Mouse (Mus musculus) c-Kit-positive CD71-negative TER-119-negative erythroid progenitor cells, embryonic 14.5 days (primary cell): ENCODE measurements around the gene Dus2.
"Not testable (repeated sequence)": the region's sequence is repeated elsewhere in the genome, so short reads cannot be mapped to it uniquely, and the experiment has no call there.

Source experiments
- DNase-seq: peaks from one replicate; pipeline ENCODE4 v3.0.0-alpha.2; 2013; ENCODE audit warnings: low read depth

Dus2 gene

GRCm38 (mm10) chr8:105990856-105991387 is at the start of gene Dus2:
Dus2 (plus strand) TSS chr8:105991337.
- peak; percentile 87 for DNase-seq

DNA sequence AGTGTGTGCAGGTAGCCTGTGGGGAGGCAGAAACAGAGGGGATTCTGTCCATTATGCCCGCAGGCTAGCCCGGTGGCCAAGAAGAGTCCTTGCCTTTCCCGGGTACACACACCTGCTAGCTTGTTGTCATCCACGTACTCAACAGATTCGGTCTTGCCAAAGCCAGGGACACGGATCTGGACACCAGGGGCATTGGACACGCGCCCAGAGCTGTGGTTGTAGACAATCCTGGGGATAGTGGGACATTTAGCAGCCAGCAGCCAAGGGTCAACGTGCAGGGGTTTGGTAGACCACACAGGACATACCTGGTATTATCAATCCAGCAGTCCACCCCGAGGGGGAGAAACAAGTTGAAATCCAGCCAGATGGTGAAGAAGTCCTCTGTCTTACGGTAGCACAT is 49.1 kb upstream of the Dus2 start:
- DNase-seq: no peak

- no peak for DNase-seq
Observed at GRCm38 (mm10) chr8:105942542-105942941, 48.6 kb upstream of the Dus2 start.

- DNase-seq: no peak
Observed at GRCm38 (mm10) chr8:105943321-105943739, 47.8 kb upstream of the Dus2 start, which contains the start of gene Lcat. Lcat (minus strand) TSS chr8:105943382.

- DNase-seq: no peak
Observed at GRCm38 (mm10) chr8:105949350-105949749, 41.8 kb upstream of the Dus2 start.

DNA sequence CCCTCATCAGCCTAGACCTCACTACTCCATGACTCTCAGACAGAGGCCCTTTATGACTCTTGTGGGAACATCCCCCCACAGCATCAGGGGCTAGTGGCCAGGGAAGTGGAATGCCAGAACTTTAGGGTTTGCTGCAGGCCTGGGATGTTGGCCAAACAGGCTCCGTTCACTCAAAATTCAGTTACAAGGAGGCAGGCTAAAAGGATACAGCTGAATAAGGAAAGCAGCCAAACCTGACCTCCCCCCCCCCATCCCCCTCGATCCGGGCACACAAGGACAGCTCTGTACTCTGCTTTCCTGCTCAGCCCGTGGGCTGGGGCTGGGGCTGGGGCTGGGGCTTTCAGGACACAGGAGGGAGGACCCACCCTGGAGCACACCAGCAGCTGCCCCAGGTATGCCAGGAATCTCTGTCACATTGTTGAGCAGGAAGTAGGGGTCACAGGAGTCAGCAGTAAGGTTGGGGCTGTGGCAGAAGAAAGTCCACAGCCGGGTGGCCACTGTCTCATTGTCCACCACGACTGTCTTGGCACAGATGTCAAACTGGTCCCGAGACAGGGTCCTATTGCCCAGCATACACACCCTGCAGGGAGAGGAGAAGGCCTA is 40.0 kb upstream of the Dus2 start:
- no peak for DNase-seq

DNA sequence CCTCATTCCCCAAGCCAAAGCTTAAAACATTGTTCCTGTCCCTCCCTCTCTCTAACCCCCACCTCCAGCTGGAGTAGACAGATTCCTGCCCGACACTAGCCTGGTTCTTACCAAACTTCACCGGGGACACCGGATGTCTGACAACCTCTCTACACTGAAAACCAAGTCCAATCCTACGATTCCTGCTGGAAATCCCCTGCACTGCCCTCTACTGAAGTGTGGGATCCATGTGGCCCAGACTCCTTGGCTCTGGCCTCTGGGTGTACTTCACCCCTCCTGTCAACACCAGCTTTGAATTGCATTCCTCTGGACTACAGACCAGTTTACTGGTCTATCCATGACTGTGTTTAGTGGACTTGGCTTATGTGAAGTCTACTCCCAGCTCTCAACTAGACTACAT is 34.6 kb upstream of the Dus2 start:
- DNase-seq: no peak

DNA sequence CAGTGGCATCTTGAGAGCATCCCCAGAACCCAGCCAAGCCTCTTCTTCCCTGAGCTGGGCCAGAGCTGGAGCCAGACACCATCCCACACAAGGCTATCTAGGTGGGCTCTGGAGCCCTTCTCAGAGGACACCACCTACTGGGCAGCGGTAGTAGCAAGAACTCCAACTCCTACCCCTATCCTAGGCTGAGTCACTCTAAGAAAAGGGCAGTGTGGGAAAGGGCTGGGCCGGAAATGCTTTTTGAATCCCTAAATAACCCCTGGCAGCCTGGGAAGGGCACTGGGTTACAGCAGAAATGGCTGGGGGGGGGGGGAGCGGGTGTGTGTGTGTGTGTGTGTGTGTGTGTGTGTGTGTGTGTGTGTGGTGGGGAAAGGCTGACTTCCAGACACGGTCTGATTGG is 33.3 kb upstream of the Dus2 start:
- DNase-seq: no peak

DNA sequence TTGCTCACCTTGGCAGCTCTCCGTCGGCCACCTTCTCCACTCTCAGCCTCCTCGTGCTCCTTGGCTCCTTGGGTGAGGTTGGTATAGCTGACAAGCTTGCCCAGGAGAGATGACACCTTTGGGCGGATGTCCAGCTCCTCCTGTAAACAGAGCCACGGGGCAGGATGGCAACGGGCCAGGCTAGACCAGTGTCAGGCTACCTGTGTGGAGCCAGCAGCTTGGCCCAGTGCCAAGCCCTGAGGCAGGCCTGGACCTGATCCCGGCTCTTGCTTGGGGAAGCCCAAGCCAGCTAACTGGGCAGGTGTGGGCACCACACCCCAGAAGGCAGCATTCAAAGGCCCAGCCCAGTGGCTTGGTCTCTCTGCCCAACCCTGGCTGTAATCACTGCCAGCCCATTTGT is 31.8 kb upstream of the Dus2 start:
- DNase-seq: no peak

DNA sequence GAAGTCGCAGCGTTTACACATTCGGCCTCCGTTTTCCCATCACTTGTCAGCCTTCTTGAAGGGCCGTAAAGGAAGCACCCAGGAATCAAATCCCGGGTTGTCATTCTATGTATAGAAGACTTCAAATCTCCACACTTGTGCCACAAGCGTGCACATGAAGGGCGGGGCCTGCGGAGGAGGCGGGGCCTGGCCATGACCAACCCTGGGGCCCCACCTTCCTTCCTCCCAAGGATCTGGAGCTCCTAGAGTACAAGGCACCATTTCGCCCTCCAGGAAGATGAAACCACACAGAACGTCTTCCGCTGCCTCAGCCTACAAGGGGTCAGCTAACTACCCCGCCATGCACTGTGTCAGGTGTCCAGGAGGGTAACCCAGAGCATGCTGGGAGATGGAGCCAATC is 30.0 kb upstream of the Dus2 start:
- DNase-seq: no peak

- DNase-seq: no peak
Observed at GRCm38 (mm10) chr8:105961536-105961935, 29.6 kb upstream of the Dus2 start.

- no peak for DNase-seq
Observed at GRCm38 (mm10) chr8:105964506-105965265, 26.5 kb upstream of the Dus2 start.

GRCm38 (mm10) chr8:105965266-105965904 is 25.8 kb upstream of the Dus2 start:
- DNase-seq: peak; percentile 53

GRCm38 (mm10) chr8:105965905-105966341 is 25.2 kb upstream of the Dus2 start, which contains the start of gene Slc12a4:
Slc12a4 (minus strand) TSS chr8:105966097.
- peak; percentile 75 for DNase-seq

GRCm38 (mm10) chr8:105966692-105967311 is 24.3 kb upstream of the Dus2 start:
- no peak for DNase-seq

DNA sequence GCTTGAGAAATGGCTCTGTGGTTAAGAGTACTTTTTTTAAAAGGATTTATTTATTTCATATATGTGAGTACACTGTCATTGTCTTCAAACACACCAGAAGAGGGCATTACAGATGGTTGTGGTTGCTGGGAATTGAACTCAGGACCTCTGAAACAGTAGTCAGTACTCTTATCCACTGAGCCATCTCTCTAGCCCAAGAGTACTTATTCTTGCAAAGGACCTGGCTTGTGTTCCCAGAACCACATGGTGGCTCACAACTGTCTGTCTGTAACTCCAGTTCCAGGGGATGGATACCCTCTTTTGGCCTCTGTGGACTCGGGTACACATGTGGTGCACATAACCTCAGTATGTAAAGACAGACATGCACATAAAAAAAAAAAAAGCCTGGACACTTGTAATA is 21.8 kb upstream of the Dus2 start:
- no peak for DNase-seq

GRCm38 (mm10) chr8:105971019-105971720 is 20.0 kb upstream of the Dus2 start:
- DNase-seq: no peak

- no peak for DNase-seq
Observed at GRCm38 (mm10) chr8:105975363-105975762, 15.8 kb upstream of the Dus2 start.

GRCm38 (mm10) chr8:105979325-105979724 is 11.8 kb upstream of the Dus2 start, which contains the start of gene Dpep3:
Dpep3 (minus strand) TSS chr8:105979429.
- no peak for DNase-seq

- DNase-seq: no peak
Observed at GRCm38 (mm10) chr8:105981146-105981545, 10.0 kb upstream of the Dus2 start.

GRCm38 (mm10) chr8:105983406-105983805 is 7.7 kb upstream of the Dus2 start:
- not testable (repeated sequence) for DNase-seq

DNA sequence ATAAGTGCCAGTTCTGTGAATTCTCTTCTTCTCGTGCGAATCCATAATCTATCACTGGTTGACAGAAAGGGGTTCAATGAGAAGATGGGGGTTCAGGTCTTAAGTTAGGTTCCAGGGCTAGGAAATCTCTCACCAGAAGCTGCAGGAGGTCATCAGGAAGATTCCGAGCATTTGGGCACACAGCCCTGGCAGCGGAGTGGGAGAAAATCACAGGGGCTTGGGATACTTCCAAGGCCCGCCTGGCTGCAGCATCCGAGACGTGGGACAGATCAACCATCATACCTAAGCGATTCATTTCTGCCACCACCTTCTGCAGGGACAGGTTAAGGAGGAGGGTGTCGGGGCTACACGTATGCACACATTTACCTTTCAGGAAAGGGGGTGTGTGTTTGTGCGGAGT is 2.6 kb upstream of the Dus2 start:
- DNase-seq: no peak
